Mouse (Mus musculus): ENCODE data around the gene Olfr670. TPM values are rescaled to one million over a fixed set of nuclear protein-coding genes. Genes with fewer than 3 reads are reported as not detected.

Olfr670 gene
- polyA plus RNA-seq, 1 experiment from 2014 or later = not detected

GRCm38 (mm10) chr7:104921382-104921781 lies 41.0 kb downstream of the Olfr670 start, which contains the start of gene Olfr667:
Olfr667 (minus strand) TSS chr7:104921482.
- no peaks in the 10 kb centered on the region for H3K36me3 ChIP-seq (ENCODE audit: insufficient read depth, low read length)
- no peaks in the 10 kb centered on the region for H3K4me1 ChIP-seq (ENCODE audit: insufficient read depth, low read depth, low read length)
- H3K9ac ChIP-seq (replicated peaks; ENCODE audit: low read depth) = no peak within 1 kb of the TSS
- DNase-seq (ENCODE audit: low spot score) (no peak), ATAC-seq (no peak)
- H3K4me3 ChIP-seq (ENCODE audit: low read depth, low read length) = no peak within 1 kb of the TSS
- H3K27ac ChIP-seq (ENCODE audit: low read length) = no peak within 1 kb of the TSS
- no peaks in the 10 kb centered on the region for H3K9me3 ChIP-seq (ENCODE audit: low read length)
- WGBS = 77% methylated on average over 1 of the region's 1 CpGs
- no peak within 1 kb of the TSS for H3K4me2 ChIP-seq (replicated peaks; ENCODE audit: low read depth, low read length)
- TF ChIP-seq CTCF (IDR thresholded peaks at IDR 0.05) = no peak
- TF ChIP-seq EP300 (IDR thresholded peaks at IDR 0.05) = no peak
- no peaks in the 10 kb centered on the region for H3K27me3 ChIP-seq (replicated peaks; ENCODE audit: insufficient read depth, low read length)

Other genes starting within 250 kb of the Olfr670 start
- gene Usp17le, start 185.2 kb downstream of the Olfr670 start, polyA plus RNA-seq (2015; fragmentation: Nextera tagmentation; extraction: Ambion mirVana) = not detected in 2 replicates
- not detected in 2 replicates for gene Usp17lb, start 120.0 kb downstream of the Olfr670 start, polyA plus RNA-seq (2015; fragmentation: Nextera tagmentation; extraction: Ambion mirVana)
- not detected in 2 replicates for gene Usp17la, start 105.6 kb downstream of the Olfr670 start, polyA plus RNA-seq (2015; fragmentation: Nextera tagmentation; extraction: Ambion mirVana)
- not detected in 2 replicates for gene Olfr665, start 84.6 kb downstream of the Olfr670 start, polyA plus RNA-seq (2015; fragmentation: Nextera tagmentation; extraction: Ambion mirVana)
- not detected in 2 replicates for gene Olfr666, start 66.7 kb downstream of the Olfr670 start, polyA plus RNA-seq (2015; fragmentation: Nextera tagmentation; extraction: Ambion mirVana)
- gene Olfr667, start 41.1 kb downstream of the Olfr670 start, polyA plus RNA-seq (2015; fragmentation: Nextera tagmentation; extraction: Ambion mirVana) = not detected in 2 replicates
- not detected in 2 replicates for gene Olfr668, start 34.6 kb downstream of the Olfr670 start, polyA plus RNA-seq (2015; fragmentation: Nextera tagmentation; extraction: Ambion mirVana)
- gene Olfr669, start 28.4 kb downstream of the Olfr670 start, polyA plus RNA-seq (2015; fragmentation: Nextera tagmentation; extraction: Ambion mirVana) = not detected in 2 replicates
- not detected in 2 replicates for gene Olfr671, start 16.5 kb upstream of the Olfr670 start, polyA plus RNA-seq (2015; fragmentation: Nextera tagmentation; extraction: Ambion mirVana)
- not detected in 2 replicates for gene Olfr672, start 39.4 kb upstream of the Olfr670 start, polyA plus RNA-seq (2015; fragmentation: Nextera tagmentation; extraction: Ambion mirVana)
- gene Olfr675, start 65.8 kb upstream of the Olfr670 start, polyA plus RNA-seq (2015; fragmentation: Nextera tagmentation; extraction: Ambion mirVana) = not detected in 2 replicates
- not detected in 2 replicates for gene Olfr676, start 70.1 kb upstream of the Olfr670 start, polyA plus RNA-seq (2015; fragmentation: Nextera tagmentation; extraction: Ambion mirVana)
- not detected in 2 replicates for gene Olfr677, start 88.8 kb upstream of the Olfr670 start, polyA plus RNA-seq (2015; fragmentation: Nextera tagmentation; extraction: Ambion mirVana)
- not detected in 2 replicates for gene Olfr678, start 101.9 kb upstream of the Olfr670 start, polyA plus RNA-seq (2015; fragmentation: Nextera tagmentation; extraction: Ambion mirVana)
- not detected in 2 replicates for gene Olfr679, start 118.6 kb upstream of the Olfr670 start, polyA plus RNA-seq (2015; fragmentation: Nextera tagmentation; extraction: Ambion mirVana)
- gene Olfr680-ps1, start 130.2 kb upstream of the Olfr670 start, polyA plus RNA-seq (2015; fragmentation: Nextera tagmentation; extraction: Ambion mirVana) = not detected in 2 replicates
- not detected in 2 replicates for gene Olfr681, start 154.2 kb upstream of the Olfr670 start, polyA plus RNA-seq (2015; fragmentation: Nextera tagmentation; extraction: Ambion mirVana)
- not detected in 2 replicates for gene Olfr683, start 184.4 kb upstream of the Olfr670 start, polyA plus RNA-seq (2015; fragmentation: Nextera tagmentation; extraction: Ambion mirVana)
- gene Olfr684, start 201.0 kb upstream of the Olfr670 start, polyA plus RNA-seq (2015; fragmentation: Nextera tagmentation; extraction: Ambion mirVana) = not detected in 2 replicates
- not detected in 2 replicates for gene Olfr685, start 223.4 kb upstream of the Olfr670 start, polyA plus RNA-seq (2015; fragmentation: Nextera tagmentation; extraction: Ambion mirVana)
- gene Olfr686, start 244.9 kb upstream of the Olfr670 start, polyA plus RNA-seq (2015; fragmentation: Nextera tagmentation; extraction: Ambion mirVana) = not detected in 2 replicates

All from lung, postnatal 0 days (tissue).